Mouse (Mus musculus) liver, embryonic 14.5 days (tissue): ENCODE data around the gene Gm10974.

Experiments used
- CTCF ChIP-seq: IDR thresholded peaks from 2 replicates; pipeline ENCODE4 v1.5.1; 2016; ENCODE audit warnings: antibody characterized with exemption, low read depth, control low read depth
- EP300 ChIP-seq: IDR thresholded peaks from 2 replicates; pipeline ENCODE4 v1.6.1; 2016; ENCODE audit warnings: antibody characterized with exemption, low read depth

DNA sequence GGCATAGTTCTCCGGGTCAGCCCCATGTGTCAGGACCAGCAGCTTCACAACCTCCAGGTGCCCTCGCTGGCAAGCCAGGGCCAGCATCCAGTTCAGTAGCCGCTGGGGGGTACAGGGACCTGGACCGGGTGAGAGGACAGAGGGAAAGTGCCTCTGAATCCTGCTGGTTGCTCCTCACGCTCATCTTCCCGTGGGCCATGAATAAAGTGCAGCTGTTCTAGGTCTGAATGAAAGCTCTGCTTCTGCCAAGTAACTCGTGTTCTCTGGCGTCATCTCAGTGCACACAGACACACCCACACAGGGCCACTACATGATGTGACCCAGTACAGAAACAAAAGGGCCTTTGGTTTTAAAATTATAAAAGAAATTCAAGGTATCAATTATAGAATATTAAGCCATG lies 33.4 kb upstream of the Gm10974 start:
- TF ChIP-seq CTCF: no peak
- TF ChIP-seq EP300: no peak
